Mouse (Mus musculus): ENCODE results near the gene Ppara. TPM values are rescaled to one million over a fixed set of nuclear protein-coding genes. Genes with fewer than 3 reads are reported as not detected.

Gene Ppara
- polyA plus RNA-seq, 1 experiment from 2014 or later: 0.74 TPM

- H3K9ac ChIP-seq: no peak overlapping the region
- WGBS: 82% methylated on average over 12 of the region's 12 CpGs
- H3K9me3 ChIP-seq: no peaks in the 10 kb centered on the region
- no peaks in the 10 kb centered on the region for H3K27me3 ChIP-seq
- no peak for ATAC-seq (ENCODE audit: low FRiP score)
- no peaks in the 10 kb centered on the region for H3K4me1 ChIP-seq
- no peak overlapping the region for H3K27ac ChIP-seq
- H3K36me3 ChIP-seq (replicated peaks): no peaks in the 10 kb centered on the region
- H3K4me3 ChIP-seq (replicated peaks): no peak overlapping the region
- no peak overlapping the region for H3K4me2 ChIP-seq
These were observed 117.0 kb downstream of the Ppara start for GRCm38 (mm10) chr15:85851656-85852392.

MicroRNA genes within 50 kb of the gene (microRNA counts, 519-probe panel; counts per million panel counts)
- 5,269 counts per million, percentile 73 among the panel's probes with 10 or more counts for microRNA mmu-let-7b
- microRNA mmu-let-7c: 6,121 counts per million, percentile 83 among the panel's probes with 10 or more counts

Small RNA genes lying within 50 kb of the gene (microRNA-seq; reads per million reads assigned to microRNA genes)
- 516 reads per million, percentile 69 among the genes with 10 or more reads in this experiment for gene Mirlet7b
- gene Mirlet7c-2: 46.6 reads per million, percentile 43 among the genes with 10 or more reads in this experiment

Other genes starting within 250 kb of the Ppara start
- not detected in 2 replicates for gene 7530416G11Rik, start 231.8 kb upstream of the Ppara start, polyA plus RNA-seq (2016; fragmentation: Nextera tagmentation; extraction: Ambion mirVana)
- 111 and 130 TPM in 2 replicates for gene Wnt7b, start 152.5 kb upstream of the Ppara start, polyA plus RNA-seq (2016; fragmentation: Nextera tagmentation; extraction: Ambion mirVana)
- 17.9 and 18.5 TPM in 2 replicates for gene Cdpf1, start 76.7 kb downstream of the Ppara start, polyA plus RNA-seq (2016; fragmentation: Nextera tagmentation; extraction: Ambion mirVana)
- 0.10 TPM in 1 of 2 replicates, not detected in the other for gene Pkdrej, start 86.8 kb downstream of the Ppara start, polyA plus RNA-seq (2016; fragmentation: Nextera tagmentation; extraction: Ambion mirVana)
- 2.7 and 3.0 TPM in 2 replicates for gene Ttc38, start 97.3 kb downstream of the Ppara start, polyA plus RNA-seq (2016; fragmentation: Nextera tagmentation; extraction: Ambion mirVana)
- gene Gtse1, start 124.8 kb downstream of the Ppara start, polyA plus RNA-seq (2016; fragmentation: Nextera tagmentation; extraction: Ambion mirVana): 44.1 and 44.6 TPM in 2 replicates
- 43.2 and 48.0 TPM in 2 replicates for gene Trmu, start 144.3 kb downstream of the Ppara start, polyA plus RNA-seq (2016; fragmentation: Nextera tagmentation; extraction: Ambion mirVana)

All from forebrain, embryonic 12.5 days (tissue).